Mouse (Mus musculus) cortical plate, adult 2 months (tissue): ENCODE results near the gene Kmt5c. TPM values are rescaled to one million over a fixed set of nuclear protein-coding genes. Genes with fewer than 3 reads are reported as not detected.
A peak's percentile ranks its signal among the peaks of the same experiment; 100 is the strongest.

Experiments used
- H3K27ac ChIP-seq: fragments of 200-500 bp; 2 replicates; pipeline ENCODE4 v1.5.1; 2012; ENCODE audit warnings: low read length, control low read depth, inconsistent platforms; ENCODE audit not compliant: insufficient read depth
- H3K4me1 ChIP-seq: fragments of 200-500 bp; 2 replicates; pipeline ENCODE4 v1.6.1; 2011; ENCODE audit warnings: low read length; ENCODE audit not compliant: control insufficient read depth, insufficient read depth
- H3K4me3 ChIP-seq: fragments of 200-500 bp; 2 replicates; pipeline ENCODE4 v1.5.1; 2011; ENCODE audit warnings: mild to moderate bottlenecking, low read length, control low read depth; ENCODE audit not compliant: insufficient read depth
- CTCF ChIP-seq: fragments of 200-500 bp; IDR thresholded peaks from 2 replicates; pipeline ENCODE4 v1.5.1; 2011; ENCODE audit warnings: mild to moderate bottlenecking, control low read depth, low read length; ENCODE audit not compliant: insufficient read depth; ENCODE audit errors: extremely low read depth
- POLR2A ChIP-seq: fragments of 200-500 bp; IDR thresholded peaks from 2 replicates; pipeline ENCODE4 v1.6.1; 2011; ENCODE audit warnings: mild to moderate bottlenecking, low read length, control low read depth; ENCODE audit not compliant: insufficient read depth; ENCODE audit errors: extremely low read depth
- polyA plus RNA-seq: library from polyadenylated mRNA; depleted of rRNA; stranded (reverse); fragments of >200 nt; gene quantifications from 2 replicates; pipeline ENCODE4 v1.2.3, GENCODE M21; 2012; rRNA removed

Gene Kmt5c
- polyA plus RNA-seq, result 60.1 and 66.9 TPM in 2 replicates

- Histone ChIP-seq H3K4me1 (0 out of 2 replicates have a peak, but pooled peaks cover 3% of the 10 kb centered on the region), H3K4me3 (peak within 1 kb of the TSS; percentile 64), H3K27ac (peak within 1 kb of the TSS; percentile 82)
- TF ChIP-seq POLR2A (peak; percentile 80), CTCF (no peak)
Observed at GRCm38 (mm10) chr7:4739544-4740275, at the start of gene Kmt5c. Gene Kmt5c, plus strand, starts transcription at chr7:4740115.

GRCm38 (mm10) chr7:4690387-4690786 is 49.5 kb upstream of the Kmt5c start, which contains the start of gene Brsk1:
Gene Brsk1, plus strand, starts transcription at chr7:4690604.
- peak within 1 kb of the TSS; percentile 32 for H3K27ac ChIP-seq
- H3K4me3 ChIP-seq, result peak within 1 kb of the TSS; percentile 71
- peaks cover 4% of the 10 kb centered on the region; the same call in 1 of the 2 replicates for H3K4me1 ChIP-seq
- TF ChIP-seq POLR2A (peak; percentile 29; the same call in 1 of the 2 replicates), CTCF (no peak)

- peak overlapping the region; percentile 71 for H3K4me3 ChIP-seq
- H3K4me1 ChIP-seq, result peaks cover 4% of the 10 kb centered on the region; the same call in 1 of the 2 replicates
- TF ChIP-seq CTCF, result no peak
- TF ChIP-seq POLR2A, result no peak
- no peak overlapping the region for H3K27ac ChIP-seq
Observed at GRCm38 (mm10) chr7:4690951-4691653, 48.8 kb upstream of the Kmt5c start.

GRCm38 (mm10) chr7:4693004-4693403 is 46.9 kb upstream of the Kmt5c start:
- no peak for TF ChIP-seq CTCF
- TF ChIP-seq POLR2A, result no peak
- Histone ChIP-seq H3K4me3 (no peak overlapping the region), H3K4me1 (peaks cover 4% of the 10 kb centered on the region; the same call in 1 of the 2 replicates), H3K27ac (no peak overlapping the region)

- H3K27ac ChIP-seq, result no peak overlapping the region
- no peak for TF ChIP-seq POLR2A
- TF ChIP-seq CTCF, result no peak
Observed at GRCm38 (mm10) chr7:4702334-4702733, 37.6 kb upstream of the Kmt5c start.

GRCm38 (mm10) chr7:4703195-4703594 is 36.7 kb upstream of the Kmt5c start:
- H3K27ac ChIP-seq, result no peak overlapping the region
- TF ChIP-seq POLR2A (no peak), CTCF (no peak)
- no peak overlapping the region for H3K4me3 ChIP-seq
- H3K4me1 ChIP-seq, result no peaks in the 10 kb centered on the region

More at GRCm38 (mm10) chr7:4702334-4702733, 37.6 kb upstream of the Kmt5c start:
- Histone ChIP-seq H3K4me3 (no peak overlapping the region), H3K4me1 (no peaks in the 10 kb centered on the region)

- H3K4me1 ChIP-seq, result no peaks in the 10 kb centered on the region
- no peak overlapping the region for H3K4me3 ChIP-seq
- TF ChIP-seq POLR2A (no peak), CTCF (peak; percentile 36; the same call in 1 of the 2 replicates)
- H3K27ac ChIP-seq, result no peak overlapping the region
Observed at GRCm38 (mm10) chr7:4705098-4705497, 34.8 kb upstream of the Kmt5c start.

GRCm38 (mm10) chr7:4712594-4712993 is 27.3 kb upstream of the Kmt5c start:
- H3K4me1 ChIP-seq, result no peaks in the 10 kb centered on the region
- H3K27ac ChIP-seq, result no peak overlapping the region
- TF ChIP-seq POLR2A (no peak), CTCF (no peak)
- no peak overlapping the region for H3K4me3 ChIP-seq

- no peak overlapping the region for H3K27ac ChIP-seq
- no peak overlapping the region for H3K4me3 ChIP-seq
- no peak for TF ChIP-seq POLR2A
- no peak for TF ChIP-seq CTCF
- H3K4me1 ChIP-seq, result no peaks in the 10 kb centered on the region
Observed at GRCm38 (mm10) chr7:4716955-4717354, 23.0 kb upstream of the Kmt5c start.

- no peak for TF ChIP-seq CTCF
- Histone ChIP-seq H3K27ac (no peak overlapping the region), H3K4me1 (no peaks in the 10 kb centered on the region; the same call in 1 of the 2 replicates), H3K4me3 (no peak overlapping the region)
Observed at GRCm38 (mm10) chr7:4719276-4719675, 20.6 kb upstream of the Kmt5c start.
